Mouse (Mus musculus) subcutaneous adipose tissue, adult 2 months (tissue): ENCODE data around the gene Olfr1321. TPM values are rescaled to one million over a fixed set of nuclear protein-coding genes. Genes with fewer than 3 reads are reported as not detected.

Experiments
- polyA plus RNA-seq: library from polyadenylated mRNA; depleted of rRNA; stranded (reverse); fragments of >200 nt; gene quantifications from 2 replicates; pipeline ENCODE4 v1.2.3, GENCODE M21; 2012; ENCODE audit warnings: low replicate concordance; rRNA removed

Olfr1321 gene
- not detected in 2 replicates for polyA plus RNA-seq

DNA sequence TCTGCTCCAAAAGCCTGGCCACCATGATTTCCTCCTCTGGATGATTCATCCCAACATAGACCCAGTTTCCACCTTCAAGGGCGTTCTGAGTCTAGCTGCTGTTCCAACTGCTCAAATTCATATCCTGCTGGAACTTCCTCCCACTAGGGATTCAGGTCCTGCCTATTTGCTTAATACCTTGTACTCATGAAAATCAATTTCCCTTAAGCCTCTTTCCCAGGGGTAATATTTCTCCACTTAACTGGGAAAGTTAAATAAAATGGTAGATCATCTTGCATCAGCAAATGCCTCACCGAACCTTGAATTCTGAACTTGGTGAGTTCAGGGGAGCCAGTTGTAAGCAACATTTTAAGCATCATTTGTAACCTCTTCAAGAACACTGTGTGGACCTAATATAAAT, at the start of gene Olfr1321:
TSS of gene Olfr1321 (minus strand) at position 101 of the 400 bp plus-strand sequence.

Other genes with a start within 250 kb of the Olfr1321 start
- gene Olfr1320, start 62.7 kb downstream of the Olfr1321 start, polyA plus RNA-seq, result not detected in 2 replicates
- gene Igsf1, start 62.7 kb upstream of the Olfr1321 start, polyA plus RNA-seq, result 0.54 and 0.76 TPM in 2 replicates
- not detected in 2 replicates for gene Olfr1322, start 156.4 kb upstream of the Olfr1321 start, polyA plus RNA-seq